8 mouse cellular contexts compared by ENCODE assay signal in the genomic region with DNA sequence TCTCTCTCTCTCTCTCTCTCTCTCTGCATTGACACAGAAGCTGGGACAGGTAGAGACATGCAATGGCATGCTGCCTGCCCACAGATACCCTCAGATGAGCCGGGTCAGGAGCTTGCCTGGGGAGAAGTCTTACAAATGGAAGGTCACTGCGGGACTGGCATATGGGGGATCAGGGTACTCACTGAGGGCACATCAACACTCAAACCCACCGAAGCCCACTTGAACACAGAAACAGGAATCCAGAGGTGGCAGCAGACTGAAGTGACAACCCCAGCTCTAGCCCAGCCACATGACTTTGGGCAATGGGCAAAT. TPM values are rescaled to one million over a fixed set of nuclear protein-coding genes. Genes with fewer than 3 reads are reported as not detected.
A peak's percentile ranks its signal among the peaks of the same experiment; 100 is the strongest.
DNase-seq lines count a peak whose midpoint lies in the region; ATAC-seq lines count a peak whose summit lies in the region.

No protein-coding gene starts in this region.

- no peaks in the 10 kb centered on the region for H3K36me3 ChIP-seq in liver, embryonic 12.5 days
- 0 out of 2 replicates have a peak, but pooled peaks cover 5% of the 10 kb centered on the region for H3K36me3 ChIP-seq in stomach, embryonic 16.5 days (ENCODE audit: control insufficient read depth, insufficient read depth, low read length)

- 57% methylated on average over 3 of the region's 3 CpGs for WGBS in liver, embryonic 12.5 days (ENCODE audit: insufficient replicate concordance)
- 33% methylated on average over 3 of the region's 3 CpGs for WGBS in stomach, embryonic 16.5 days

- no peak overlapping the region for H3K27ac ChIP-seq in liver, embryonic 12.5 days
- no peak overlapping the region for H3K27ac ChIP-seq in stomach, embryonic 16.5 days (ENCODE audit: low read length)

- H3K9ac ChIP-seq in liver, embryonic 12.5 days: no peak overlapping the region
- H3K9ac ChIP-seq in stomach, embryonic 16.5 days (ENCODE audit: low read length): peak overlapping the region; percentile 78

- H3K4me3 ChIP-seq in liver, embryonic 12.5 days: no peak overlapping the region
- peak overlapping the region; percentile 70 for H3K4me3 ChIP-seq in stomach, embryonic 16.5 days (replicated peaks; ENCODE audit: low read length)

- no peak for ATAC-seq in liver, embryonic 12.5 days
- no peak for ATAC-seq in stomach, embryonic 16.5 days (ENCODE audit: insufficient read depth, low FRiP score)

- H3K4me1 ChIP-seq in liver, embryonic 12.5 days: peaks cover 31% of the 10 kb centered on the region
- peaks cover 19% of the 10 kb centered on the region for H3K4me1 ChIP-seq in stomach, embryonic 16.5 days (ENCODE audit: control insufficient read depth, insufficient read depth, low read length)

- H3K9me3 ChIP-seq in liver, embryonic 12.5 days (replicated peaks): no peaks in the 10 kb centered on the region
- no peaks in the 10 kb centered on the region for H3K9me3 ChIP-seq in stomach, embryonic 16.5 days (replicated peaks; ENCODE audit: control insufficient read depth, low read length)

- DNase-seq in urinary bladder, postnatal 25 days (ENCODE audit: low spot score): peak; percentile 38
- no peak for DNase-seq in urinary bladder, postnatal 10 days (ENCODE audit: low spot score)
- peak; percentile 27 for DNase-seq in forelimb bud, embryonic 11.5 days (ENCODE audit: low read depth, low spot score)
- DNase-seq in T-cell, adult 2 months (ENCODE audit: low spot score): no peak
- DNase-seq in frontal cortex, postnatal 25 days (ENCODE audit: low spot score in 2 of 2): no peak
- no peak for DNase-seq in frontal cortex, adult 2 months (ENCODE audit: extremely low spot score in 1 of 2, low spot score in 1 of 2)

- H3K4me2 ChIP-seq in liver, embryonic 12.5 days: peak overlapping the region; percentile 58
- peak overlapping the region; percentile 73 for H3K4me2 ChIP-seq in stomach, embryonic 16.5 days (ENCODE audit: low read depth, low read length)

- peaks cover 39% of the 10 kb centered on the region for H3K27me3 ChIP-seq in liver, embryonic 12.5 days (replicated peaks)
- H3K27me3 ChIP-seq in stomach, embryonic 16.5 days (ENCODE audit: control insufficient read depth, insufficient read depth, low read length): no peaks in the 10 kb centered on the region

RNA-seq across cellular contexts. Expression of gene Axl, which starts 0.6 kb away (rescaled TPM):
- polyA plus RNA-seq in liver, embryonic 12.5 days (2016; fragmentation: Nextera tagmentation; extraction: Ambion mirVana): 14.1 and 20.1 TPM in 2 replicates
- 80.8 and 85.1 TPM in 2 replicates for polyA plus RNA-seq in stomach, embryonic 16.5 days (2015; fragmentation: Nextera tagmentation; extraction: Ambion mirVana)
- polyA plus RNA-seq in frontal cortex, adult 2 months (2012; rRNA removed): 32.3 and 34.9 TPM in 2 replicates

RNA-seq across cellular contexts. Expression of gene Cyp2s1, which starts 27.6 kb away (rescaled TPM):
- 0.62 and 0.81 TPM in 2 replicates for polyA plus RNA-seq in liver, embryonic 12.5 days (2016; fragmentation: Nextera tagmentation; extraction: Ambion mirVana)
- 53.1 and 74.9 TPM in 2 replicates for polyA plus RNA-seq in stomach, embryonic 16.5 days (2015; fragmentation: Nextera tagmentation; extraction: Ambion mirVana)
- 3.3 and 3.6 TPM in 2 replicates for polyA plus RNA-seq in frontal cortex, adult 2 months (2012; rRNA removed)

RNA-seq across cellular contexts. Expression of gene Hnrnpul1, which starts 34.5 kb away (rescaled TPM):
- 46.1 and 52.3 TPM in 2 replicates for polyA plus RNA-seq in liver, embryonic 12.5 days (2016; fragmentation: Nextera tagmentation; extraction: Ambion mirVana)
- 35.4 and 39.6 TPM in 2 replicates for polyA plus RNA-seq in stomach, embryonic 16.5 days (2015; fragmentation: Nextera tagmentation; extraction: Ambion mirVana)
- polyA plus RNA-seq in frontal cortex, adult 2 months (2012; rRNA removed): 47.2 and 47.7 TPM in 2 replicates

Comparison
In these comparisons a context has a peak if more than half of its experiments do, and no peak if none do; other contexts are left out.
1. DNase-seq: peak in urinary bladder, postnatal 25 days (single experiment) and forelimb bud, embryonic 11.5 days (single experiment); none in urinary bladder, postnatal 10 days (single experiment), T-cell, adult 2 months (single experiment), frontal cortex, postnatal 25 days (0 of 2) and frontal cortex, adult 2 months (0 of 2).
2. RNA of gene Cyp2s1, which starts 27.6 kb away (polyA plus RNA-seq): 53.1 to 74.9 TPM in stomach, embryonic 16.5 days; 3.3 to 3.6 TPM in frontal cortex, adult 2 months and 0.62 to 0.81 TPM in liver, embryonic 12.5 days; every median in the first group is over 10 times any median in the second.